Mouse (Mus musculus): ENCODE results near the gene Ripor2.

Gene Ripor2

GRCm38 (mm10) chr13:24580759-24581158, 1.2 kb upstream of the Ripor2 start:
- in situ Hi-C loops (cut with MboI, MseI), result loop anchor here in 1 of 2 experiments (10.0 kb wide), 1 partner anchor 324 kb away; no protein-coding TSS in a partner anchor

GRCm38 (mm10) chr13:24584403-24584802, 2.4 kb downstream of the Ripor2 start:
- in situ Hi-C loops (cut with MboI, MseI), result loop anchor here in 1 of 2 experiments (10.0 kb wide), 1 partner anchor 320 kb away; no protein-coding TSS in a partner anchor

GRCm38 (mm10) chr13:24584841-24585240, 2.9 kb downstream of the Ripor2 start:
- in situ Hi-C loops (cut with MboI, MseI), result loop anchor here (5.0 to 10.0 kb wide), 2 partner anchors 320 to 773 kb away; no protein-coding TSS in a partner anchor

- in situ Hi-C loops (cut with MboI, MseI), result loop anchor here (5.0 to 10.0 kb wide), 2 partner anchors 319 to 773 kb away; no protein-coding TSS in a partner anchor
Observed at GRCm38 (mm10) chr13:24585369-24585768, 3.4 kb downstream of the Ripor2 start.

- in situ Hi-C loops (cut with MboI, MseI), result loop anchor here (5.0 to 10.0 kb wide), 2 partner anchors 317 to 775 kb away; no protein-coding TSS in a partner anchor
Observed at GRCm38 (mm10) chr13:24587192-24587895, 5.4 kb downstream of the Ripor2 start.

- in situ Hi-C loops (cut with MboI, MseI), result loop anchor here (5.0 to 10.0 kb wide), 2 partner anchors 316 to 776 kb away; no protein-coding TSS in a partner anchor
Observed at GRCm38 (mm10) chr13:24588603-24589002, 6.6 kb downstream of the Ripor2 start.

- in situ Hi-C loops (cut with MboI, MseI), result no loop called here
Observed at GRCm38 (mm10) chr13:24591737-24592136, 9.7 kb downstream of the Ripor2 start.

- in situ Hi-C loops (cut with MboI, MseI), result no loop called here
Observed at GRCm38 (mm10) chr13:24594303-24594702, 12.3 kb downstream of the Ripor2 start.

- in situ Hi-C loops (cut with MboI, MseI), result loop anchor here (5.0 to 25.0 kb wide), 2 partner anchors 57 to 1162 kb away; no protein-coding TSS in a partner anchor
Observed at GRCm38 (mm10) chr13:24599631-24600041, 17.6 kb downstream of the Ripor2 start.

GRCm38 (mm10) chr13:24602978-24603377, 21.0 kb downstream of the Ripor2 start:
- in situ Hi-C loops (cut with MboI, MseI), result loop anchor here in 1 of 2 experiments (25.0 kb wide), 1 partner anchor 1166 kb away; no protein-coding TSS in a partner anchor

- in situ Hi-C loops (cut with MboI, MseI), result loop anchor here in 1 of 2 experiments (25.0 kb wide), 1 partner anchor 1166 kb away; no protein-coding TSS in a partner anchor
Observed at GRCm38 (mm10) chr13:24603591-24604009, 21.6 kb downstream of the Ripor2 start.

- in situ Hi-C loops (cut with MboI, MseI), result loop anchor here in 1 of 2 experiments (25.0 kb wide), 1 partner anchor 1167 kb away; no protein-coding TSS in a partner anchor
Observed at GRCm38 (mm10) chr13:24604096-24604495, 22.1 kb downstream of the Ripor2 start.

GRCm38 (mm10) chr13:24604761-24605591, 23.0 kb downstream of the Ripor2 start:
- in situ Hi-C loops (cut with MboI, MseI), result loop anchor here in 1 of 2 experiments (25.0 kb wide), 1 partner anchor 1168 kb away; no protein-coding TSS in a partner anchor

GRCm38 (mm10) chr13:24605755-24606154, 23.8 kb downstream of the Ripor2 start:
- in situ Hi-C loops (cut with MboI, MseI), result loop anchor here in 1 of 2 experiments (25.0 kb wide), 1 partner anchor 1168 kb away; no protein-coding TSS in a partner anchor

GRCm38 (mm10) chr13:24607961-24608360, 26.0 kb downstream of the Ripor2 start:
- in situ Hi-C loops (cut with MboI, MseI), result loop anchor here in 1 of 2 experiments (25.0 kb wide), 1 partner anchor 1171 kb away; no protein-coding TSS in a partner anchor

- in situ Hi-C loops (cut with MboI, MseI), result loop anchor here in 1 of 2 experiments (25.0 kb wide), 1 partner anchor 1171 kb away; no protein-coding TSS in a partner anchor
Observed at GRCm38 (mm10) chr13:24608709-24609108, 26.7 kb downstream of the Ripor2 start.

GRCm38 (mm10) chr13:24610883-24611282, 28.9 kb downstream of the Ripor2 start:
- in situ Hi-C loops (cut with MboI, MseI), result loop anchor here in 1 of 2 experiments (25.0 kb wide), 1 partner anchor 1174 kb away; no protein-coding TSS in a partner anchor

GRCm38 (mm10) chr13:24613031-24613430, 31.0 kb downstream of the Ripor2 start:
- in situ Hi-C loops (cut with MboI, MseI), result loop anchor here in 1 of 2 experiments (25.0 kb wide), 1 partner anchor 1176 kb away; no protein-coding TSS in a partner anchor

GRCm38 (mm10) chr13:24613433-24613832, 31.4 kb downstream of the Ripor2 start:
- in situ Hi-C loops (cut with MboI, MseI), result loop anchor here in 1 of 2 experiments (25.0 kb wide), 1 partner anchor 1176 kb away; no protein-coding TSS in a partner anchor

- in situ Hi-C loops (cut with MboI, MseI), result loop anchor here in 1 of 2 experiments (25.0 kb wide), 1 partner anchor 1177 kb away; no protein-coding TSS in a partner anchor
Observed at GRCm38 (mm10) chr13:24613927-24614780, 32.2 kb downstream of the Ripor2 start.

Measured in T-helper 17 cell (primary cell).